Mouse (Mus musculus): ENCODE data around the gene Cdcp2.

DNA sequence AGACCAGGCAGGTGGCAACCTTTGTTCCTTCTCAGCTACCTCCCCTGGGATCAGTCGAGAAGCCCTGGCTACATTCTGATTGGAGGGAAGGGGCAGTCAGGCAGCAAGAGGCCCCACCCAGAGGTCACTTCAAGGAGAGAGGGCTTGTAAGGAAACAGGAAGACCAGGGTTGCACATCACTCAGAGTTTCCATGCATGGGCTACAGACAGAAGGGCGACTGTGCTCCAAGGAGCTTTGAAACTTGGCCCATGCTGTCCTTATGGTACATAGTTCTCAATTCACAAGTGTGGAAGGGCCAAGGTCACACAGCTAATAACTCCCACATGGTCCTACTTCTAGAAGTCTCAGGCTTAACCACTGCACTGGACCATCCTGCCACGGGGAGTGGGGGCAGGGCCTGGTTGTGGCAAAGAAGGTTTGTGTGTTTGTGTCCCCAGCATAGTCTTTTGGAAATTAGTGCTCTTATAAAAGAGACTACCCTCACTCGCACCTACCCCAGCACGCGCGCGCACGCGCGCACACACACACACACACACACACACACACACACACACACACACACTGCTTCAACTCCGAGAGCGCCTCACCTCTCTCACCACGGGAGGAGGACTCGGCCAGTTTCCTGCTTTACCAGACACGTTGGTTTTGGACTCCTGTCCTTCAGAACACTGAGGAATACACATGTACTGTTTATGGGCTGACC is 2.1 kb upstream of the Cdcp2 start:
- TF ChIP-seq CTCF (IDR thresholded peaks at IDR 0.05; ENCODE audit: control insufficient read depth, insufficient read depth, insufficient read length), result no peak
- no peak for TF ChIP-seq MYOG (IDR thresholded peaks at IDR 0.05; ENCODE audit: control insufficient read depth, extremely low read depth, insufficient read length)
